Mouse (Mus musculus) megakaryocyte, embryonic 14.5 days (primary cell): ENCODE data around the gene Yipf3.

Experiments
- FLI1 ChIP-seq: IDR thresholded peaks from 2 replicates; pipeline ENCODE4 v1.6.1; 2012; ENCODE audit warnings: low read length, inconsistent platforms, mixed read lengths
- GATA1 ChIP-seq: IDR thresholded peaks from 3 replicates; pipeline ENCODE4 v1.6.1; 2012; ENCODE audit warnings: mixed read lengths, low read length, inconsistent platforms, borderline replicate concordance

GRCm38 (mm10) chr17:46210550-46210949, 37.3 kb upstream of the Yipf3 start:
- TF ChIP-seq FLI1, result no peak
- no peak for TF ChIP-seq GATA1
